Mouse (Mus musculus) CH12.LX (cell line): Measurements from ENCODE around the gene Gm10392. TPM values are rescaled to one million over a fixed set of nuclear protein-coding genes. Genes with fewer than 3 reads are reported as not detected.

Experiments used
- DNase-seq: peaks from one replicate; pipeline ENCODE4 v3.0.0-alpha.2; 2013; ENCODE audit errors: extremely low read depth
- H3K27ac ChIP-seq: 2 replicates; pipeline ENCODE4 v1.5.1; 2012; ENCODE audit warnings: low read depth, mild to moderate bottlenecking, control low read depth, moderate library complexity; ENCODE audit not compliant: insufficient read depth
- H3K27me3 ChIP-seq: replicated peaks from 2 replicates; pipeline ENCODE3; 2012; ENCODE audit warnings: inconsistent platforms
- H3K36me3 ChIP-seq, 2 experiments: replicated peaks in 1 of 2; 2 replicates each; pipeline versions ENCODE3 to v1.6.1; 2012; ENCODE audit warnings: inconsistent platforms in 1 of 2, low read length in 1 of 2, mild to moderate bottlenecking in 1 of 2, mixed read lengths in 1 of 2, moderate library complexity in 1 of 2; ENCODE audit not compliant: control insufficient read depth in 1 of 2, insufficient read depth in 1 of 2
- H3K4me1 ChIP-seq, 2 experiments: 2 replicates each; pipeline ENCODE4 v1.6.1; 2012; ENCODE audit warnings: inconsistent platforms in 1 of 2, moderate library complexity in 1 of 2; ENCODE audit not compliant: insufficient read depth in 2 of 2, control insufficient read depth in 1 of 2
- H3K4me2 ChIP-seq: 2 replicates; pipeline ENCODE4 v1.6.1; 2012; ENCODE audit warnings: low read depth, mild to moderate bottlenecking, control low read depth; ENCODE audit not compliant: poor library complexity, insufficient read depth, severe bottlenecking
- H3K4me3 ChIP-seq, 3 experiments: fragments of 150-350 bp in 1 of 3; sonication (generic) in 1 of 3; replicated peaks in 1 of 3; 2 replicates each; pipeline versions ENCODE3 to v1.5.1; 2011 to 2012; ENCODE audit warnings: low read depth in 2 of 3, low read length in 2 of 3, mild to moderate bottlenecking in 2 of 3, moderate library complexity in 2 of 3, control low read depth in 1 of 3, improper control_type of control experiment in 1 of 3, inconsistent platforms in 1 of 3, mixed read lengths in 1 of 3; ENCODE audit not compliant: poor library complexity in 1 of 3
- H3K79me2 ChIP-seq: replicated peaks from 2 replicates; pipeline ENCODE4 v1.6.1; 2012; ENCODE audit warnings: mild to moderate bottlenecking, moderate library complexity; ENCODE audit not compliant: control insufficient read depth, poor library complexity, insufficient read depth, severe bottlenecking; ENCODE audit errors: extremely low read depth
- H3K9ac ChIP-seq: 2 replicates; pipeline ENCODE4 v1.6.1; 2012; ENCODE audit warnings: low read depth, mild to moderate bottlenecking, control low read depth, moderate library complexity; ENCODE audit not compliant: insufficient read depth
- H3K9me3 ChIP-seq: replicated peaks from 2 replicates; pipeline ENCODE3; 2012; ENCODE audit warnings: low read length, inconsistent platforms, mixed read lengths
- CHD1 ChIP-seq: IDR thresholded peaks from 2 replicates; pipeline ENCODE4 v1.6.1; 2012; ENCODE audit warnings: low read depth, low read length, improper control_type of control experiment, inconsistent platforms
- E2F4 ChIP-seq: IDR thresholded peaks from 2 replicates; pipeline ENCODE4 v1.6.1; 2011; ENCODE audit warnings: low read depth, low read length, improper control_type of control experiment; ENCODE audit not compliant: insufficient replicate concordance
- ELF1 ChIP-seq: IDR thresholded peaks from 2 replicates; pipeline ENCODE4 v1.6.1; 2014; ENCODE audit warnings: low read depth, mild to moderate bottlenecking, inconsistent platforms, low read length, improper control_type of control experiment
- ETS1 ChIP-seq: conservative IDR thresholded peaks from 2 replicates; pipeline ENCODE4 v1.6.1; 2012; ENCODE audit warnings: low read depth, mild to moderate bottlenecking, inconsistent platforms, low read length, improper control_type of control experiment, moderate library complexity
- HCFC1 ChIP-seq: IDR thresholded peaks from 2 replicates; pipeline ENCODE4 v1.6.1; 2012; ENCODE audit warnings: low read depth, mild to moderate bottlenecking, inconsistent platforms, low read length, improper control_type of control experiment
- JUN ChIP-seq: IDR thresholded peaks from 2 replicates; pipeline ENCODE4 v1.6.1; 2011; ENCODE audit warnings: low read depth, mild to moderate bottlenecking, low read length, improper control_type of control experiment, moderate library complexity; ENCODE audit not compliant: insufficient read depth
- JUND ChIP-seq: conservative IDR thresholded peaks from 2 replicates; pipeline ENCODE4 v1.6.1; 2011; ENCODE audit warnings: low read depth, low read length, improper control_type of control experiment
- MAFK ChIP-seq: IDR thresholded peaks from 2 replicates; pipeline ENCODE4 v1.6.1; 2011; ENCODE audit warnings: low read length, improper control_type of control experiment; ENCODE audit not compliant: insufficient replicate concordance
- MAX ChIP-seq: IDR thresholded peaks from 2 replicates; pipeline ENCODE4 v1.6.1; 2011; ENCODE audit warnings: low read length, improper control_type of control experiment
- MAZ ChIP-seq: IDR thresholded peaks from 2 replicates; pipeline ENCODE4 v1.6.1; 2012; ENCODE audit warnings: low read depth, mild to moderate bottlenecking, inconsistent platforms, low read length, improper control_type of control experiment, moderate library complexity
- MXI1 ChIP-seq: IDR thresholded peaks from 2 replicates; pipeline ENCODE4 v1.6.1; 2011; ENCODE audit warnings: mild to moderate bottlenecking, low read depth, low read length, improper control_type of control experiment
- MYC ChIP-seq: IDR thresholded peaks from 2 replicates; pipeline ENCODE4 v1.6.1; 2011; ENCODE audit warnings: low read depth, mild to moderate bottlenecking, improper control_type of control experiment, low read length
- NRF1 ChIP-seq: IDR thresholded peaks from 2 replicates; pipeline ENCODE4 v1.6.1; 2014; ENCODE audit warnings: low read depth, mild to moderate bottlenecking, inconsistent platforms, low read length, improper control_type of control experiment, moderate library complexity
- RAD21 ChIP-seq: IDR thresholded peaks from 2 replicates; pipeline ENCODE4 v1.6.1; 2011; ENCODE audit warnings: low read depth, mild to moderate bottlenecking, low read length, improper control_type of control experiment, moderate library complexity
- SIN3A ChIP-seq: IDR thresholded peaks from 2 replicates; pipeline ENCODE4 v1.6.1; 2012; ENCODE audit warnings: low read length, improper control_type of control experiment, inconsistent platforms
- TBP ChIP-seq: conservative IDR thresholded peaks from 2 replicates; pipeline ENCODE4 v1.6.1; 2011; ENCODE audit warnings: low read depth, low read length, improper control_type of control experiment
- UBTF ChIP-seq: IDR thresholded peaks from 2 replicates; pipeline ENCODE4 v1.6.1; 2012; ENCODE audit warnings: low read depth, mild to moderate bottlenecking, inconsistent platforms, low read length, improper control_type of control experiment, moderate library complexity
- USF1 ChIP-seq: IDR thresholded peaks from 2 replicates; pipeline ENCODE4 v1.6.1; 2014; ENCODE audit warnings: low read depth, mild to moderate bottlenecking, inconsistent platforms, low read length, improper control_type of control experiment
- ZC3H11A ChIP-seq: IDR thresholded peaks from 2 replicates; pipeline ENCODE4 v1.6.1; 2012; ENCODE audit warnings: low read depth, mild to moderate bottlenecking, inconsistent platforms, low read length, improper control_type of control experiment
- ZMIZ1 ChIP-seq: IDR thresholded peaks from 2 replicates; pipeline ENCODE4 v1.6.1; 2012; ENCODE audit warnings: low read depth, mild to moderate bottlenecking, inconsistent platforms, low read length, improper control_type of control experiment
- dilution Hi-C: fragments of 300-500 bp; cut with MboI; formaldehyde crosslinking; loops from 2 replicates; pipeline ENCODE4 v1.14.3; 2020; ENCODE audit warnings: low sequenced_read_pairs; ENCODE audit not compliant: extremely low pct_unique_long_range_greater_than_20kb, extremely low pct_ligation_motif_present
- in situ Hi-C: fragments of 300-500 bp; cut with MboI; formaldehyde crosslinking; loops from 3 replicates; pipeline ENCODE4 v1.14.3; 2019; ENCODE audit warnings: low sequenced_read_pairs, low pct_ligation_motif_present, low pct_unique_long_range_greater_than_20kb, mixed read lengths
- polyA plus RNA-seq: library from polyadenylated mRNA; unstranded; fragments of >175 nt; gene quantifications from 2 replicates; pipeline ENCODE4 v1.2.1, GENCODE M21; 2012; ENCODE audit warnings: low read depth; ENCODE audit not compliant: insufficient read length
- total RNA-seq, 2 experiments: library from RNA; depleted of rRNA; stranded (reverse); fragments of 300-350 nt in 1 of 2; fragments of >200 nt in 1 of 2; gene quantifications; 2 replicates each; pipeline ENCODE4 v1.2.3; 2012 to 2014

The Gm10392 gene
- total and polyA plus RNA-seq, 3 experiments = 0.13 to 0.17 TPM; not detected in 1

GRCm38 (mm10) chr11:77497341-77497756 is 21.6 kb downstream of the Gm10392 start (continued):
- TF ChIP-seq ZMIZ1 (no peak), UBTF (no peak), SIN3A (0 out of 2 replicates have a peak, but pooled peaks have one; percentile 69), JUND (no peak), MYC (no peak), USF1 (no peak), E2F4 (no peak), ETS1 (no peak), MXI1 (peak; percentile 55), MAX (no peak), ELF1 (0 out of 2 replicates have a peak, but pooled peaks have one; percentile 7), MAZ (peak; percentile 44; the same call in 1 of the 2 replicates), NRF1 (no peak), ZC3H11A (no peak)

GRCm38 (mm10) chr11:77495507-77495906 is 23.5 kb downstream of the Gm10392 start:
- DNase-seq = no peak
- Histone ChIP-seq H3K9ac (no peak overlapping the region), H3K4me1 (peaks cover 19 to 62% of the 10 kb centered on the region in 2 experiments), H3K9me3 (no peaks in the 10 kb centered on the region), H3K27me3 (peaks cover 5% of the 10 kb centered on the region), H3K27ac (no peak overlapping the region), H3K4me2 (no peak overlapping the region), H3K4me3 (no peak overlapping the region), H3K36me3 (peaks cover 14 to 44% of the 10 kb centered on the region in 2 experiments), H3K79me2 (peaks cover 34% of the 10 kb centered on the region)
- TF ChIP-seq SIN3A = no peak
- no peak for TF ChIP-seq RAD21
- TF ChIP-seq ELF1 = no peak
- no peak for TF ChIP-seq ETS1
- no peak for TF ChIP-seq JUN
- no peak for TF ChIP-seq HCFC1
- no peak for TF ChIP-seq MAFK
- TF ChIP-seq CHD1 = no peak
- TF ChIP-seq UBTF = no peak
- TF ChIP-seq MXI1 = no peak
- no peak for TF ChIP-seq USF1
- TF ChIP-seq TBP = no peak
- in situ Hi-C loops (loop anchor here (5.0 kb wide), 1 partner anchor 127 kb away; no protein-coding TSS in a partner anchor), dilution Hi-C loops (no loop called here)
